Mouse (Mus musculus) forebrain, postnatal 0 days (tissue): ENCODE results near the gene Vmn1r180. TPM values are rescaled to one million over a fixed set of nuclear protein-coding genes. Genes with fewer than 3 reads are reported as not detected.
"Not testable (repeated sequence)": the region's sequence is repeated elsewhere in the genome, so short reads cannot be mapped to it uniquely, and the experiment has no call there.

Experiments used
- ATAC-seq: fragments of 200-750 bp; cut with Nextera tagmentation; 2 replicates; pipeline ENCODE4 v1.8.0; 2017; ENCODE audit warnings: mild to moderate bottlenecking, moderate library complexity
- DNase-seq: peaks from one replicate; pipeline ENCODE4 v3.0.0-alpha.2; 2015
- H3K27ac ChIP-seq: fragments of 300-500 bp; sonication (generic); 2 replicates; pipeline ENCODE4 v1.5.1; 2014; ENCODE audit warnings: low read depth, mild to moderate bottlenecking, antibody characterized with exemption, low read length, moderate library complexity, mixed read lengths
- H3K27me3 ChIP-seq: fragments of 300-500 bp; sonication (generic); 2 replicates; pipeline ENCODE4 v1.6.1; 2014; ENCODE audit warnings: mild to moderate bottlenecking, low read length, mixed read lengths; ENCODE audit not compliant: insufficient read depth
- H3K36me3 ChIP-seq: fragments of 300-500 bp; sonication (generic); 2 replicates; pipeline ENCODE4 v1.6.1; 2014; ENCODE audit warnings: mild to moderate bottlenecking, moderate library complexity; ENCODE audit not compliant: insufficient read depth
- H3K4me1 ChIP-seq: fragments of 300-500 bp; sonication (generic); 2 replicates; pipeline ENCODE4 v1.6.1; 2014; ENCODE audit warnings: antibody characterized with exemption; ENCODE audit not compliant: insufficient read depth
- H3K4me2 ChIP-seq: fragments of 300-500 bp; sonication (generic); 2 replicates; pipeline ENCODE4 v1.6.1; 2014; ENCODE audit warnings: low read depth, mild to moderate bottlenecking, moderate library complexity
- H3K4me3 ChIP-seq: fragments of 300-500 bp; sonication (generic); 2 replicates; pipeline ENCODE4 v1.5.1; 2014; ENCODE audit warnings: low read depth, low read length, mixed read lengths
- H3K9ac ChIP-seq: fragments of 300-500 bp; sonication (generic); 2 replicates; pipeline ENCODE4 v1.6.1; 2014; ENCODE audit warnings: mild to moderate bottlenecking
- H3K9me3 ChIP-seq: fragments of 300-500 bp; sonication (generic); 2 replicates; pipeline ENCODE4 v1.6.1; 2016; ENCODE audit warnings: low read length
- CTCF ChIP-seq: sonication (generic); IDR thresholded peaks from 2 replicates; pipeline ENCODE4 v1.5.1; 2016; ENCODE audit warnings: antibody characterized with exemption, control low read depth, low read depth
- WGBS: fragments of 180-500 bp; shearing (Covaris S2); extraction: QIAGEN DNeasy Blood & Tissue Kit; methylation state at CpG from one replicate; pipeline ENCODE4 v1.1.7; 2014; 5-methylcytosine and 5-hydroxymethylcytosine counted together
- polyA plus RNA-seq: library from polyadenylated mRNA; unstranded; fragments of >200 nt; fragmentation: Nextera tagmentation; extraction: Ambion mirVana; gene quantifications from 2 replicates; pipeline ENCODE4 v1.2.1, GENCODE M21; 2015
- total RNA-seq: library from RNA; depleted of rRNA; stranded (reverse); fragments of >200 nt; gene quantifications from 2 replicates; pipeline ENCODE4 v1.2.3, GENCODE M21; 2014; rRNA removed

Gene Vmn1r180
- total RNA-seq, result not detected in 2 replicates
- not detected in 2 replicates for polyA plus RNA-seq

- Histone ChIP-seq H3K4me1 (no peaks in the 10 kb centered on the region), H3K9me3 (0 out of 2 replicates have a peak, but pooled peaks cover 4% of the 10 kb centered on the region), H3K36me3 (no peaks in the 10 kb centered on the region), H3K4me3 (no peak within 1 kb of the TSS), H3K27ac (no peak within 1 kb of the TSS), H3K9ac (no peak within 1 kb of the TSS), H3K27me3 (no peaks in the 10 kb centered on the region), H3K4me2 (no peak within 1 kb of the TSS)
- ATAC-seq, result no peak
- TF ChIP-seq CTCF, result no peak
- DNase-seq, result no peak
These were observed at the start of gene Vmn1r180 for GRCm38 (mm10) chr7:23950332-23950731. Gene Vmn1r180 (plus strand): TSS chr7:23950632.

- TF ChIP-seq CTCF, result no peak
- ATAC-seq, result no peak
- no peak for DNase-seq
These were observed 23.8 kb upstream of the Vmn1r180 start, which contains the start of gene Vmn1r179 for GRCm38 (mm10) chr7:23926678-23927077. Gene Vmn1r179 (plus strand): TSS chr7:23926978.

DNA sequence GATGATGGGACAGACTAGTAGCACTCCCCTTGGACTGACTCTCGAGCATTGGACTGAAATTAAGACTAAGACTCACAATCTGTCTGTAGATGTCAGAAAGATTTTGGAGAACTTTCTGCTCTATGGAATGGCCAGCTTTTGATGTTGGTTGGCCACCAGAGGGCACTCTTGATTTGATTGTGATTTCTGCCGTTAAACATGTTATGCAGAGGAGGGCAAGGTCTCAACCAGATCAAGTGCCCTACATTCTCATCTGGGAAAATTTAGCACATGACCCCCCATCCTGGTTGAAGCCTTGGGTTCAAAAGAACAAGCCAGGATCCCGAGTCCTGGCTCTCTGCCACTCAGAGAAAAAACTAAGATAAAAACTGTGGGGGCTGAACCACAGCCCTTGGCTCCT, 17.6 kb downstream of the Vmn1r180 start:
- not testable (repeated sequence) for H3K4me1 ChIP-seq, H3K27ac ChIP-seq, ATAC-seq, H3K4me2 ChIP-seq, H3K36me3 ChIP-seq, H3K9ac ChIP-seq, DNase-seq, H3K4me3 ChIP-seq, H3K27me3 ChIP-seq
- WGBS, result 46% methylated on average over 3 of the region's 3 CpGs
- 0 out of 2 replicates have a peak, but pooled peaks cover 18% of the 10 kb centered on the region for H3K9me3 ChIP-seq

More at GRCm38 (mm10) chr7:23926678-23927077, 23.8 kb upstream of the Vmn1r180 start, which contains the start of gene Vmn1r179:
- no peak within 1 kb of the TSS for H3K9ac ChIP-seq
- H3K9me3 ChIP-seq, result 0 out of 2 replicates have a peak, but pooled peaks cover 7% of the 10 kb centered on the region
- WGBS, result 60% methylated on average over 2 of the region's 2 CpGs
- H3K36me3 ChIP-seq, result no peaks in the 10 kb centered on the region
- H3K27me3 ChIP-seq, result no peaks in the 10 kb centered on the region
- H3K4me2 ChIP-seq, result no peak within 1 kb of the TSS
- H3K4me3 ChIP-seq, result no peak within 1 kb of the TSS
- H3K27ac ChIP-seq, result no peak within 1 kb of the TSS
- H3K4me1 ChIP-seq, result no peaks in the 10 kb centered on the region

DNA sequence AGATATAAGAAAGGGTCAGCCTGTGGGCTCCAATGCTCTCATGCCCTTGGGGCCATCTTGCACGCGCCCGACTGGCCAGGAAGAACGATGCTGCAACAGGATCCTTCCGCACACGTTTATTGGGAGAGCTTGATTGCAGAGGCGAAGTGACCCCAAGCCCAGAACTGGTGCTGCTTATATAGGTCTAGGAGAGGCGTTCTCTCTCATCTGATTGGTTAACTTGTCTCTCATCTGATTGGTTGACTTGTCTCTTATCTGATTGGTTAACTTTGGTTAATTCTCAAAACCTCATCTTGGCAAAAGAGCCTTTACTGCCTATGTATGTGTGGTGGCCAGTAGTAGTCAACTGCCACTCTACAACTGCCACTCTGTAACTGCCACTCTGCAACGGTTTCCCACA, 23.9 kb downstream of the Vmn1r180 start, which contains the start of gene Vmn1r181:
Gene Vmn1r181 (plus strand): TSS at position 301 of the 400 bp plus-strand sequence.
- not testable (repeated sequence) for DNase-seq, H3K4me1 ChIP-seq, H3K27me3 ChIP-seq, H3K36me3 ChIP-seq, H3K27ac ChIP-seq, ATAC-seq, H3K9ac ChIP-seq, H3K4me3 ChIP-seq, H3K4me2 ChIP-seq
- WGBS, result 83% methylated on average over 9 of the region's 9 CpGs
- peaks cover 13% of the 10 kb centered on the region; the same call in 1 of the 2 replicates for H3K9me3 ChIP-seq

DNA sequence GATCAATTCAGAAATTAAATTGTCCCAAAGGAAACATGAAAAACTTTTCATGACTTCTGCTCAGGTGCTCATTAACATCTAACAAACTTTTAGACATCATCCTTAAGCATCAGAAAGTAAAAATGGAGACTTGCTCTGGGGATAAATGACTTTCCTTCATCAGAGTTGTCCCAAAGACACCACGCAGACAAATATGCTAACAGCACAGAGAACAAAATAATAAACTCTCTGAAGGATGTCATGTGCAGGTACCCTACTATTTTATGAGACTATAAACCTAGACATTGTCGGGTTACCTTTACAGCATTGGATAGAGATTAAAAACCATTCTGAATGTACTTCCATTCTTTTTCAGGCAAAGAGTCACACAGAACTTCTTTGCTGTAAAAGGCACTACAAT, 51.0 kb downstream of the Vmn1r180 start, which contains the start of gene V1rd19:
Gene V1rd19 (plus strand): TSS at position 301 of the 400 bp plus-strand sequence.
- no peak within 1 kb of the TSS for H3K9ac ChIP-seq
- WGBS, result 67% methylated on average over 2 of the region's 2 CpGs
- H3K27me3 ChIP-seq, result no peaks in the 10 kb centered on the region
- TF ChIP-seq CTCF, result no peak
- 0 out of 2 replicates have a peak, but pooled peaks cover 4% of the 10 kb centered on the region for H3K9me3 ChIP-seq
- no peak within 1 kb of the TSS for H3K27ac ChIP-seq
- H3K4me3 ChIP-seq, result no peak within 1 kb of the TSS
- H3K36me3 ChIP-seq, result no peaks in the 10 kb centered on the region
- no peak within 1 kb of the TSS for H3K4me2 ChIP-seq
- ATAC-seq, result no peak
- no peak for DNase-seq
- H3K4me1 ChIP-seq, result no peaks in the 10 kb centered on the region

Other genes with a start within 250 kb of the Vmn1r180 start
- not detected in 2 replicates for gene Vmn1r173, start 249.9 kb upstream of the Vmn1r180 start, total RNA-seq
- gene Vmn1r173, start 249.9 kb upstream of the Vmn1r180 start, polyA plus RNA-seq, result not detected in 2 replicates
- not detected in 2 replicates for gene Vmn1r174, start 198.4 kb upstream of the Vmn1r180 start, total RNA-seq
- not detected in 2 replicates for gene Vmn1r174, start 198.4 kb upstream of the Vmn1r180 start, polyA plus RNA-seq
- not detected in 2 replicates for gene Vmn1r175, start 140.0 kb upstream of the Vmn1r180 start, total RNA-seq
- not detected in 2 replicates for gene Vmn1r175, start 140.0 kb upstream of the Vmn1r180 start, polyA plus RNA-seq
- gene Vmn1r176, start 113.3 kb upstream of the Vmn1r180 start, total RNA-seq, result not detected in 2 replicates
- gene Vmn1r176, start 113.3 kb upstream of the Vmn1r180 start, polyA plus RNA-seq, result not detected in 2 replicates
- not detected in 2 replicates for gene Vmn1r177, start 84.2 kb upstream of the Vmn1r180 start, total RNA-seq
- gene Vmn1r177, start 84.2 kb upstream of the Vmn1r180 start, polyA plus RNA-seq, result not detected in 2 replicates
- gene Vmn1r178, start 58.6 kb upstream of the Vmn1r180 start, total RNA-seq, result not detected in 2 replicates
- gene Vmn1r178, start 58.6 kb upstream of the Vmn1r180 start, polyA plus RNA-seq, result not detected in 2 replicates
- not detected in 2 replicates for gene Vmn1r179, start 23.7 kb upstream of the Vmn1r180 start, total RNA-seq
- not detected in 2 replicates for gene Vmn1r179, start 23.7 kb upstream of the Vmn1r180 start, polyA plus RNA-seq
- not detected in 2 replicates for gene Vmn1r181, start 24.0 kb downstream of the Vmn1r180 start, total RNA-seq
- gene Vmn1r181, start 24.0 kb downstream of the Vmn1r180 start, polyA plus RNA-seq, result not detected in 2 replicates
- gene V1rd19, start 51.1 kb downstream of the Vmn1r180 start, total RNA-seq, result not detected in 2 replicates
- gene V1rd19, start 51.1 kb downstream of the Vmn1r180 start, polyA plus RNA-seq, result not detected in 2 replicates
- not detected in 2 replicates for gene Vmn1r183, start 102.6 kb downstream of the Vmn1r180 start, total RNA-seq
- not detected in 2 replicates for gene Vmn1r183, start 102.6 kb downstream of the Vmn1r180 start, polyA plus RNA-seq
- gene Zfp180, start 131.3 kb downstream of the Vmn1r180 start, total RNA-seq, result 38.2 and 44.0 TPM in 2 replicates
- gene Zfp180, start 131.3 kb downstream of the Vmn1r180 start, polyA plus RNA-seq, result 19.0 and 23.9 TPM in 2 replicates
- gene Zfp112, start 161.7 kb downstream of the Vmn1r180 start, total RNA-seq, result 7.5 and 12.2 TPM in 2 replicates
- 3.7 and 4.7 TPM in 2 replicates for gene Zfp112, start 161.7 kb downstream of the Vmn1r180 start, polyA plus RNA-seq
- gene Zfp235, start 183.5 kb downstream of the Vmn1r180 start, total RNA-seq, result 26.3 and 31.2 TPM in 2 replicates
- gene Zfp235, start 183.5 kb downstream of the Vmn1r180 start, polyA plus RNA-seq, result 19.1 and 20.4 TPM in 2 replicates
- gene Zfp114, start 224.4 kb downstream of the Vmn1r180 start, total RNA-seq, result 5.2 and 8.4 TPM in 2 replicates
- gene Zfp114, start 224.4 kb downstream of the Vmn1r180 start, polyA plus RNA-seq, result 2.8 and 4.3 TPM in 2 replicates